Mouse (Mus musculus): ENCODE results near the gene Fam181a. TPM values are rescaled to one million over a fixed set of nuclear protein-coding genes. Genes with fewer than 3 reads are reported as not detected.

Fam181a gene
- polyA plus RNA-seq, 1 experiment from 2014 or later, result 0.23 TPM

DNA sequence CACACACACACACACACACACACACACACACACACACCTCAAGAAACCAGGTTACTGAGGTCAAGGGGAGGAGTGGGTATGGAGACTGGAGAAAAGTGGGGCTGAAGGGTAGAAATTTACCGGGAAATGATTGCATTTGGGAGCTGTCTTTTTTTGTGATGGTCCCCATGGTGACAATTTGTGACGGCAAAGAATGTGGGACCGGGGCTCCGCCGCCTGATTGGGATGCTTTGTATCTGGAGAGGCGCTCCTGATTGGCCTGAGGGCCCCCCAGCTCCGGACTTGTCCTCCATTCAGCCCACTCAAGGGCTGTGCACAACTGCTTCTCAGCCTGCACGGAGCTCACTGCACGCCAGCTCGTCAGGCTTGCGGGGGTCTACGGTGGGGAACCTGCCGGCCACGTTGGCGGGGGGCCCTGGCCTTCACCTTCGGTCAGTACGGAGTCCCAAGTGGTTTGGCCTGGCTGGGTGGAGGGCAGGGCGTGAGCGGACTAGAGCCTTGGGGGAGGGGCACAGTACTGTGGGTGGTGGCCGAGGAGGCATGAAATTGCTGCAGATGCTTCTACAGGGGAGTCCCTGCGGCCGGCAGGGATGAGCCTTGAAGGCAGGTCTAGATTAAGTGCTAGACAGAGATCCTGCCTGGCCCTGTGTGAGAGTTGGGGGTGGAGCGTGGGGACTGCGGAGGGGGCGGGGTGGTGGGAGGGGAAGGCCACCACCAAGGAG is 4.0 kb downstream of the Fam181a start:
- Histone ChIP-seq H3K4me1 (replicated peaks) (peaks cover 25% of the 10 kb centered on the region), H3K27me3 (peaks cover 47% of the 10 kb centered on the region), H3K9me3 (no peaks in the 10 kb centered on the region), H3K36me3 (no peaks in the 10 kb centered on the region), H3K4me3 (replicated peaks) (peak overlapping the region; percentile 18), H3K4me2 (peak overlapping the region; percentile 51), H3K27ac (no peak overlapping the region), H3K9ac (replicated peaks) (no peak overlapping the region)
- 7% methylated on average over 24 of the region's 25 CpGs for WGBS
- no peak for ATAC-seq (ENCODE audit: insufficient number of reproducible peaks, insufficient read depth, low FRiP score, low TSS enrichment, low read depth)

DNA sequence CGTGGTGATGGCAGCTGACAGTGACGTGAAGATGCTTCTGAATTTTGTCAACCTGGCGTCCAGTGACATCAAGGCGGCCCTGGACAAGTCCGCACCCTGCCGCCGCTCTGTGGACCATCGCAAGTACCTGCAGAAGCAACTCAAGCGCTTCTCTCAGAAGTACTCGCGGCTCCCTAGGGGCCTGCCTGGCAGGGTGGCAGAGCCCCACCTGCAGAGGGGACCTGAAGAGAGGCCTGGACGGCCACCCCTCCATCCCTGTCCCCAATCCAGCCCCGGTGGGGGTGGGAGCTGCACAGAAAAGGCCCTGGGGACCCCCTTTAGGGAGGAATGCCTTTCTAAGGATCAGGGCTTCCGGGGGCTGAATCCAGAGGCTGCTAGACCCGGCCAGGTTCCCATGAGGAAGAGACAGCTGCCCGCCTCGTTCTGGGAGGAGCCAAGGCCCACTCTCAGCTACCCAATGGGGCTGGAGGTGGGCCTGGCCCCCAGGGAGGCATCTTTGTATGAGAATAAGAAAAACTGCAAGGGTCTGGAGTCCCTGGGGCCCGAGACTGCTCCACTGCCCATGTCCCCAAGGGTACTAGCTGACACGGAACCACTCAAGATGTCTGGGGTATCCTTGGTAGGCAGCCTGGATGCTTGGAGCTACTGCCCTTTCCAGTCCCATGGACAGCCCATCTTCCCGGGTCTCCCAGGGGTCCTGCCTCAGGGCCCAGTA is 5.2 kb downstream of the Fam181a start:
- WGBS, result 40% methylated on average over 20 of the region's 20 CpGs
- Histone ChIP-seq H3K9ac (replicated peaks) (0 out of 2 replicates have a peak overlapping the region, but pooled peaks have one; percentile 1), H3K27ac (no peak overlapping the region), H3K4me1 (replicated peaks) (peaks cover 25% of the 10 kb centered on the region), H3K36me3 (no peaks in the 10 kb centered on the region), H3K9me3 (no peaks in the 10 kb centered on the region), H3K4me2 (peak overlapping the region; percentile 51; the same call in 1 of the 2 replicates), H3K27me3 (peaks cover 47% of the 10 kb centered on the region), H3K4me3 (replicated peaks) (no peak overlapping the region)
- no peak for ATAC-seq (ENCODE audit: insufficient number of reproducible peaks, insufficient read depth, low FRiP score, low TSS enrichment, low read depth)

- no peak overlapping the region for H3K4me3 ChIP-seq (replicated peaks)
- WGBS, result 23% methylated on average over 3 of the region's 3 CpGs
- H3K9me3 ChIP-seq, result no peaks in the 10 kb centered on the region
- no peak overlapping the region for H3K27ac ChIP-seq
- H3K4me1 ChIP-seq (replicated peaks), result peaks cover 17% of the 10 kb centered on the region
- H3K36me3 ChIP-seq, result no peaks in the 10 kb centered on the region
- no peak for ATAC-seq (ENCODE audit: insufficient number of reproducible peaks, insufficient read depth, low FRiP score, low TSS enrichment, low read depth)
- peaks cover 30% of the 10 kb centered on the region for H3K27me3 ChIP-seq
- no peak overlapping the region for H3K9ac ChIP-seq (replicated peaks)
- H3K4me2 ChIP-seq, result no peak overlapping the region
Measured at GRCm38 (mm10) chr12:103322801-103323200, 12.0 kb downstream of the Fam181a start.

- H3K27ac ChIP-seq, result no peak overlapping the region
- no peaks in the 10 kb centered on the region for H3K36me3 ChIP-seq
- H3K9me3 ChIP-seq, result no peaks in the 10 kb centered on the region
- H3K4me1 ChIP-seq (replicated peaks), result peaks cover 16% of the 10 kb centered on the region
- H3K9ac ChIP-seq (replicated peaks), result 0 out of 2 replicates have a peak overlapping the region, but pooled peaks have one; percentile 44
- WGBS, result 8% methylated on average over 60 of the region's 60 CpGs
- H3K27me3 ChIP-seq, result peaks cover 30% of the 10 kb centered on the region
- peak overlapping the region; percentile 40 for H3K4me3 ChIP-seq (replicated peaks)
- H3K4me2 ChIP-seq, result peak overlapping the region; percentile 64
- peak; percentile 90 for ATAC-seq (ENCODE audit: insufficient number of reproducible peaks, insufficient read depth, low FRiP score, low TSS enrichment, low read depth)
Measured at GRCm38 (mm10) chr12:103325156-103325857, 14.5 kb downstream of the Fam181a start.

DNA sequence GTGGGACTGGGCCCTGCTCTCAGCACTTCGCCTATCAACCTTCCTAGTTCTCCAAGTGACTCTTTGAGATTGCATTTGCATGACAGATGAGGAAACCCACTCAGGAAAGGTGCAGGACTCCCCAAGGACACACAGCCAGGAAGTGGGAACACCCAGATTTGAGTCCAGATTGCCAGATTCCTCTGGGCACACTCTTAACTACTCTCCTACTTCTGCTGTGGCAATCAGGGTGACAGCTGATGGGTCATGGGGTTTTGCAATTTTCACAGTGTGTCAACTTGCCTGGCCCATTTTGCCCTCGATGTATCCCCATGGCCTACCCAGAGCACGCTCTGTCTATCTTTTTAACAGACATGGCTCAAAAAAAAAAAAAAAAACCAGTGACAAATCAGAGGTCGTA is 15.8 kb downstream of the Fam181a start:
- Histone ChIP-seq H3K9me3 (no peaks in the 10 kb centered on the region), H3K27me3 (peaks cover 26% of the 10 kb centered on the region), H3K36me3 (no peaks in the 10 kb centered on the region), H3K27ac (no peak overlapping the region), H3K4me1 (replicated peaks) (peaks cover 16% of the 10 kb centered on the region), H3K4me3 (replicated peaks) (no peak overlapping the region), H3K4me2 (no peak overlapping the region), H3K9ac (replicated peaks) (no peak overlapping the region)
- 83% methylated on average over 4 of the region's 4 CpGs for WGBS
- ATAC-seq (ENCODE audit: insufficient number of reproducible peaks, insufficient read depth, low FRiP score, low TSS enrichment, low read depth), result no peak

GRCm38 (mm10) chr12:103327107-103327506 is 16.3 kb downstream of the Fam181a start:
- no peak overlapping the region for H3K27ac ChIP-seq
- peaks cover 26% of the 10 kb centered on the region for H3K27me3 ChIP-seq
- ATAC-seq (ENCODE audit: insufficient number of reproducible peaks, insufficient read depth, low FRiP score, low TSS enrichment, low read depth), result no peak
- H3K4me3 ChIP-seq (replicated peaks), result no peak overlapping the region
- peaks cover 16% of the 10 kb centered on the region for H3K4me1 ChIP-seq (replicated peaks)
- no peaks in the 10 kb centered on the region for H3K36me3 ChIP-seq
- H3K9ac ChIP-seq (replicated peaks), result no peak overlapping the region
- H3K4me2 ChIP-seq, result no peak overlapping the region
- no peaks in the 10 kb centered on the region for H3K9me3 ChIP-seq
- WGBS, result 31% methylated on average over 7 of the region's 7 CpGs

- Histone ChIP-seq H3K4me1 (replicated peaks) (peaks cover 16% of the 10 kb centered on the region), H3K9ac (replicated peaks) (no peak overlapping the region), H3K4me2 (no peak overlapping the region), H3K27me3 (peaks cover 18% of the 10 kb centered on the region), H3K9me3 (no peaks in the 10 kb centered on the region), H3K4me3 (replicated peaks) (no peak overlapping the region), H3K27ac (no peak overlapping the region), H3K36me3 (no peaks in the 10 kb centered on the region)
- WGBS, result 58% methylated on average over 7 of the region's 7 CpGs
- ATAC-seq (ENCODE audit: insufficient number of reproducible peaks, insufficient read depth, low FRiP score, low TSS enrichment, low read depth), result 0 out of 2 replicates have a peak, but pooled peaks have one; percentile 26
Measured at GRCm38 (mm10) chr12:103328448-103329191, 17.8 kb downstream of the Fam181a start.

GRCm38 (mm10) chr12:103331491-103331890 is 20.7 kb downstream of the Fam181a start:
- Histone ChIP-seq H3K27ac (no peak overlapping the region), H3K4me1 (replicated peaks) (peaks cover 12% of the 10 kb centered on the region), H3K4me2 (no peak overlapping the region), H3K9ac (replicated peaks) (no peak overlapping the region), H3K9me3 (no peaks in the 10 kb centered on the region), H3K4me3 (replicated peaks) (no peak overlapping the region), H3K36me3 (no peaks in the 10 kb centered on the region), H3K27me3 (no peaks in the 10 kb centered on the region)
- ATAC-seq (ENCODE audit: insufficient number of reproducible peaks, insufficient read depth, low FRiP score, low TSS enrichment, low read depth), result no peak
- WGBS, result 38% methylated on average over 4 of the region's 4 CpGs

DNA sequence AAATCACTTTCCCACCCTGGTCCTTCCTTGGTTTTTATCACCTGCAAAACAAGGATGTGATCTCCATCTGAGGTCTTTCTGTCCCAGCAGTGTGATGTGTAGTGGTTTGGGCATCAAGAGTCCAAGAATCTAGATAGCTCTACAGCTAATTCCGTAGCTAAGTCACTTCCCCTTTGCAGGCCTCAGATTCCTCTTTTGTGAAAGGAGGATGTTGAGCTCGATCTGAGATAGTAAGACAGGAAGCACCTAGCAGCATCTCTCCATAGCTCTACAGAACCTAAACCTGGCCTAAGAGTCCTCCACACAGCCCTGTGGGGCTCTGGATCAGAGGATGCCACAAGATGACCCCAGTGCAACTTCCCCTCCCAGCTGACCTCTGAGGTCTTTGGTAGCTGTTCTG is 22.1 kb downstream of the Fam181a start:
- no peaks in the 10 kb centered on the region for H3K9me3 ChIP-seq
- H3K4me2 ChIP-seq, result no peak overlapping the region
- H3K27ac ChIP-seq, result no peak overlapping the region
- no peak overlapping the region for H3K4me3 ChIP-seq (replicated peaks)
- no peak overlapping the region for H3K9ac ChIP-seq (replicated peaks)
- WGBS, result 91% methylated on average over 2 of the region's 2 CpGs
- H3K4me1 ChIP-seq (replicated peaks), result peaks cover 12% of the 10 kb centered on the region
- no peak for ATAC-seq (ENCODE audit: insufficient number of reproducible peaks, insufficient read depth, low FRiP score, low TSS enrichment, low read depth)
- H3K27me3 ChIP-seq, result no peaks in the 10 kb centered on the region
- H3K36me3 ChIP-seq, result no peaks in the 10 kb centered on the region

DNA sequence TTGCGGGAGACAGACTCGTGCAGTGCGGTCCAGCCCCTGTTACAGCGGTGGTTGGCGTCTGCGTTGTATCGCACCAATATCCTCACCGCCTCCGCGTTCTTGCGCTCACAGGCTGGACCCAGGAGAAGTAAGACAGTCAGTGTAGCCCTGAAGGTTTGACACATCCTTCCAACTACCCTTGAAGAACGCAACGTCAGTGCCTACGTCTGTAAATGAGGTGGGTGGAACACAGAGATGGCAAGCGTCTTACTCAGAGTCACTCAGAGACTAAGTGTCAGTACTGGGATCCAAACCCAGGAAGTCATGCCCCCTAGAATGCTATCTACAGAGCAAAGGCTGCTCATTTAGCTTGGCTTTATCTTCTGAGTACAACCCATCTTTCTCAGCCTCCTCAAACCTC is 22.7 kb downstream of the Fam181a start:
- no peak overlapping the region for H3K4me2 ChIP-seq
- no peak overlapping the region for H3K27ac ChIP-seq
- no peaks in the 10 kb centered on the region for H3K9me3 ChIP-seq
- peaks cover 10% of the 10 kb centered on the region for H3K4me1 ChIP-seq (replicated peaks)
- no peak for ATAC-seq (ENCODE audit: insufficient number of reproducible peaks, insufficient read depth, low FRiP score, low TSS enrichment, low read depth)
- no peak overlapping the region for H3K4me3 ChIP-seq (replicated peaks)
- WGBS, result 96% methylated on average over 15 of the region's 15 CpGs
- no peaks in the 10 kb centered on the region for H3K27me3 ChIP-seq
- no peaks in the 10 kb centered on the region for H3K36me3 ChIP-seq
- H3K9ac ChIP-seq (replicated peaks), result no peak overlapping the region
